Mouse (Mus musculus): ENCODE measurements around the gene Hdgfl3.
A peak's percentile ranks its signal among the peaks of the same experiment; 100 is the strongest.

Hdgfl3 gene

DNA sequence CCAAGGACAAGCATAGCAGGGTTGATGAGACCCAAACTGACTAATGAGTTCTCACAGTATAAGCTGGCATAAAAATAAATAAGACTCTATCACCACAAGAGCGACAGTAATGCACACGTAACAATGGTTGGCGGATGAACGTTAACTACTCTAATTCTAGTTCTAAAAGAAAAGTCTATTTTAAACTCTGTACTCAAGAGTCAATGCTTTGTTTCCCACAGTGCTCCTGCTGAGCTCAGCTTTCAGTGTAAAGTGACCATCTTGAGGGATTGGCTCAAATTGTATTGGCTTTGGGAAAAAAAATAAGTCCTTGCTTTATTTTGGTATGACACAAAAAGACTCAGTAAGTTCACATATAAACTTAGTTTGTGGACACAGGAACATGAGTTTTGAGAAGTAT lies 49.1 kb downstream of the Hdgfl3 start:
- no peak for DNase-seq

DNA sequence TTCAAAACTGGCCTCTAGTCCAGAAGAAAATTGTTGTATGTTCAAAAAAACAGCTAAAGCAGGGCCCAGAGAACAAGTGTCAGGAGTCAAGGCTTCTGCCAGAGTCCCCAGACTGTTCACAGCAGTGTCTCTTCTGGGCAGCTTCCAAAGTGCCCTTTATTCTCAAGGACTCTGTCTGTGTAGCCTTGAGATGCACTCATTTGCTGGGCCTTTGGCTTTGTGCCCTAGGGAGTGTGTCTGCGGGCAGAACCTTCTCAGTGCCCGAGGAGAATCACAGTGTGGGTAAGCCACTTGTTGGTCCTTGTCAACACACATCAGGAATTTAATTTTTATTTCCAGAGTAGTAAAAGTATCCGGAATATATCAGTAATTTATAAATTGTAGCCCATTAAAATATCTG lies 52.7 kb downstream of the Hdgfl3 start:
- DNase-seq, result no peak

- no peak for DNase-seq
Measured at GRCm38 (mm10) chr7:81880797-81881196, 53.5 kb downstream of the Hdgfl3 start.

- DNase-seq, result no peak
Measured at GRCm38 (mm10) chr7:81880286-81880685, 54.0 kb downstream of the Hdgfl3 start.

DNA sequence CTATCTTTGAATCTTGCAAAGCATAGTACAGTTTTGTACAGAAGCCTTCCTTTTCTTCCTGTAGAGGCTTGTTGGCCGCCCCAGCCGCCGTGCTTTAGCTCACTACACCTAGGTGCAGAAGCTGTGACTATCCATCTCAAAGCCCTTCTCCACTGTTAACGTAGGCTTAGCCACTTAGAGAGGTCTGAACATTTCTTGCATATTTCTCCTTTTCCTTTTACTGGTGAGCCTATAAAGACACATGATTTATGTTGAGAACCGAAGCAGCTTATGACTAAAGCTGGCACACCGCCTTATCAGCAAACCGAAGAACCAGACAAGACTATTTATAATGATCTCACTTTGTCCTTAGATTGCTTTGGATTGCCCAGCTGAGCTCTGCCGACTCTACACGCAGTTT lies 58.9 kb downstream of the Hdgfl3 start:
- DNase-seq, result no peak

GRCm38 (mm10) chr7:81874636-81875035 lies 59.6 kb downstream of the Hdgfl3 start:
- peak; percentile 62 for DNase-seq

GRCm38 (mm10) chr7:81873807-81874206 lies 60.5 kb downstream of the Hdgfl3 start:
- DNase-seq, result no peak

DNA sequence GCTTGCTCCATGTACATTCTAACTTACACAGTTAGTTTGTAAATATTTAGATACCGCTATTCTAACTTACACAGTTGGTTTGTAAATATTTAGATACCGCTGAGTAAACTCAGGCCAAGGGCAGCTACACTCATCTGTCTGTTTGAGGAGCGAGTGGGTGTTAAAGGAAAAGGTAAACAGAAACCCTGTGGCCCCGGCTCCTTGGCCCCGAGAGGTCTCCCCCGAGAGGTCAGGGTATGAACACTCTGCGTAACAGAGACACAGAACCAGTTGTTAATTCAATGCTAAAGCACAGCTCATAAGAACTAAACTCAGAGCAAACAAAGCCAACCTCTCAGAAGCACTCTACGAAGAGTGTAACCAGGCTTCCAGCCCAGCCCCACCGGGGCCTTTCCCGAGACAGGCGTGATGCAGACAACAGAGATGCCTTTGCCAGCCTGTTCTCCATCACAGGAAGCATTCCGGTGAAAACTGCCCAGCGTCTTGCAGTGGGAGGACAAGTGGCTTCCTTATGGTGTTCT lies 61.7 kb downstream of the Hdgfl3 start:
- no peak for DNase-seq

- peak; percentile 78 for DNase-seq
Measured at GRCm38 (mm10) chr7:81868158-81868557, 66.1 kb downstream of the Hdgfl3 start.

GRCm38 (mm10) chr7:81867231-81867930 lies 66.9 kb downstream of the Hdgfl3 start:
- DNase-seq, result no peak

DNA sequence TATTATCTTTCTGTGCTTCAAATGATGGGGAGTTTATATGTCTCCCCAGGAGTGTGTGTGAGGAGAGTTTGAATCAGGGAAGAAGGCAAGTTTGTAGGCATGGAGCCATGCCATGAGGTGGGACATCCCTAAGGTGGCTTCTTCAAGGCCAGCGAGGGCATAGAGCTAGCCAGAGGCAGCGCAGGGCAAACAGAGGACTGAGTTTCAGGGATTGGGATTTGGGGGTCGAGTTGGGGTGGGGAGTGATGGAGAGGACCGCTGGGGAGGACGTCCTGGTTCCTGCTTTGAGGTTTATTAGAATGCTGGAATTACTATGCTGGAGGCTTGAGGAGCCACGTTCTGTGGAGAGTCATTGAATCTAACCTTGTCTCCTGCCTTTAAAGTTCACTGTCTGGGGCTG lies 68.3 kb downstream of the Hdgfl3 start:
- no peak for DNase-seq

DNA sequence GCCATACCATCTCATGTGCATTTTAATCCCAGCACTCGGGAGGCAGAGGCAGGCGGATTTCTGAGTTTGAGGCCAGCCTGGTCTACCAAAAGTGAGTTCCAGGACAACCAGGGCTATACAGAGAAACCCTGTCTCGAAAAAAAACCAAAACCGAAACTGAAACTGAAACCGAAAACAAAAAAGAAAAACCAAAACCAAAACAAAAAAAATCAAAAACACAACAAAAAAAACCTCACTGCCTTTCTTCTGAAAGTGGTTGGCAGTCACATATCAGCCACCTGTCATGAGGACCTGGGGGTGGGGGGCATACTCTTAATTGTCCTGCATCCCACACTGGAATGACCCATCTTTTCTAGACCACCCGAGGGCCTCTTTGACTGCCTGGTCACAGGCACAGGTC lies 69.7 kb downstream of the Hdgfl3 start:
- DNase-seq, result no peak

DNA sequence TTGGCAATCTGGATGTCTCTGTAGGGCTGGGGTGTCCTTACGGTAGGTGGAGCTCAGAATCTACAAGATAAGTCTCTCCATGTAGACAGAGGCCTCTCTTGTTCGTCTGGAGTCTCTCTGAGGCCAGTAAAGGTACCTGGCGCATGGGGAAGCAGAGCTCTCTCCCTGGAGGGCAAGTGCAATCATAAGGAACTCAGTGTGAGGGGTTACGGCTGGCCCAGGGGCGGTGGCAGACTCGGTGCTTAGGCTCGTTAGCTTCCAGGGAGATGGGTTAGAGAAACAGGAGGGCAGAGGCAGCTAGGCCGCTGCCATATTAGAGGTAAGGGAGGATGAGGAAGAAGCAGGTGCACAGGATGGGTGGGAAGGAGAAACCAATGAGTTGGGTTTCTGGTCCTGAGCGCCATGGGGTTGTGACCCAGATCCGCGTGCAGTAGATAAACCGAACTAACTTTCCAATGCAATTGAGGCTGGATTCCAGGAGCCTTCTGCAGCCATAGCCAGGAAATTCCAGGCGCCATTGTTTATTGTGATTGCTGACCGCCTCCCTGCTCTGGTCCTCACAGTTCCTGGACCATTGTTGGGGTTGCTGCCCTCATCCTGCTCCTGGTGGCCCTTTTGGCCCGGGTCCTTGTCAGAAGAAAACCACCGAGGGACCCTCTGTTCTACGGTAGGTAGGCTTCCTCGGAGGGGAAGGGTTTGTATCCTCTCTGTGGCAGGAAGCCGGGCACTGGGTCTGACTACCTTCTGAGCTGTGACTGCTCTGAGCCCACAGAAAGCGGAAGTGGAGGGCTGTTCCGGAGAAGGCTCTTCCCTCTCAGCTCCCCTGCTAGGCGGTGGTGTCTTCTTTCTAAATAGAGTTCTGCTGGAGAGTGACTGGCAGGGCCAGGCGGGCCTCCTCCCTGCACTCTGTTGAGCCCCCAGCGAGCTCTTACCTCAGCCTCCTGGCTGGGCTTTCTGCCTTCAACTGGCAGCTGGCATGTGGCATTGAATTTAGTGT lies 71.4 kb downstream of the Hdgfl3 start:
- peak; percentile 60 for DNase-seq

GRCm38 (mm10) chr7:81861921-81862320 lies 72.4 kb downstream of the Hdgfl3 start:
- DNase-seq, result no peak

- DNase-seq, result no peak
Measured at GRCm38 (mm10) chr7:81861461-81861860, 72.8 kb downstream of the Hdgfl3 start.

- DNase-seq, result no peak
Measured at GRCm38 (mm10) chr7:81860996-81861395, 73.3 kb downstream of the Hdgfl3 start.

GRCm38 (mm10) chr7:81860071-81860470 lies 74.2 kb downstream of the Hdgfl3 start:
- DNase-seq, result peak; percentile 45

DNA sequence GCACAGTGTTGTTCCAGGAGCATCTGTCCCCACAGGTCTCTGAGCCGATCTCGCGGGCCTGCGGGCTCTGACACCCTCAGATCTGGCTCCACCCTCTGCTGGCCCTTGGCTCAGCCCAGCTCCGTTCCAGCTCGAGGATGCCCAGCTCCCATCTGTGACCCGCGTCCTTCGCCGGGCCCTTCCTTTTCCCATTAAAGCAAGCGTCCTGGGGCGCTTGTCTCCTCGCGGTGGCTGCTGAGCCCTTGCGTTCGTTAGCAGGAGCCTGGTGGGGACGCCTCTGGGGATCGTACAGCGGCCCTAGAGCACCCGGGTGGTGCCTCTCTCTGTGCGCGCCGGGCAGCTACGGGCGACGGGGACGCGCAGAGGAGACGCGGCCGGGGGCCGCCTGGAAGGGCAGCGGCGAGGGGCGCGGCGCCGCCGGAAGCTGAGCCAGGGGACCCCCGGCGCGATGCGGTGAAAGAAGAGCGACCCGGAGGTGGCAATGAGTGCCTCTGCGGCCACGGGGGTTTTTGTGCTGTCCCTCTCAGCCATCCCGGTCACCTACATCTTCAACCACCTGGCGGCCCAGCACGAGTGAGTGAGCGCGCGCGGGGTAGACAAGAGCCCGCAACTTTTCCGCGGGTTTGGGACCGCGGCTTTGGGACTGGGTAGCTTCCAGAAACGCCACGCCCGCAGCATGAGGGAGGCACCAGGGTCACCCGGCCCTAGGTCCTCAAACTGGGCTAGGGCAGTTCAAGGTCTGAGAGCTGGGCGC lies 75.1 kb downstream of the Hdgfl3 start, which contains the start of gene Tm6sf1:
Tm6sf1 (plus strand) TSS at position 34 of the 754 bp plus-strand sequence.
- peak; percentile 67 for DNase-seq

GRCm38 (mm10) chr7:81858236-81858635 lies 76.0 kb downstream of the Hdgfl3 start:
- no peak for DNase-seq

- DNase-seq, result no peak
Measured at GRCm38 (mm10) chr7:81856221-81856620, 78.1 kb downstream of the Hdgfl3 start.

- no peak for DNase-seq
Measured at GRCm38 (mm10) chr7:81855694-81856093, 78.6 kb downstream of the Hdgfl3 start, which contains the start of gene Gm10160. TSS of gene Gm10160 (minus strand) at chr7:81855794.

DNA sequence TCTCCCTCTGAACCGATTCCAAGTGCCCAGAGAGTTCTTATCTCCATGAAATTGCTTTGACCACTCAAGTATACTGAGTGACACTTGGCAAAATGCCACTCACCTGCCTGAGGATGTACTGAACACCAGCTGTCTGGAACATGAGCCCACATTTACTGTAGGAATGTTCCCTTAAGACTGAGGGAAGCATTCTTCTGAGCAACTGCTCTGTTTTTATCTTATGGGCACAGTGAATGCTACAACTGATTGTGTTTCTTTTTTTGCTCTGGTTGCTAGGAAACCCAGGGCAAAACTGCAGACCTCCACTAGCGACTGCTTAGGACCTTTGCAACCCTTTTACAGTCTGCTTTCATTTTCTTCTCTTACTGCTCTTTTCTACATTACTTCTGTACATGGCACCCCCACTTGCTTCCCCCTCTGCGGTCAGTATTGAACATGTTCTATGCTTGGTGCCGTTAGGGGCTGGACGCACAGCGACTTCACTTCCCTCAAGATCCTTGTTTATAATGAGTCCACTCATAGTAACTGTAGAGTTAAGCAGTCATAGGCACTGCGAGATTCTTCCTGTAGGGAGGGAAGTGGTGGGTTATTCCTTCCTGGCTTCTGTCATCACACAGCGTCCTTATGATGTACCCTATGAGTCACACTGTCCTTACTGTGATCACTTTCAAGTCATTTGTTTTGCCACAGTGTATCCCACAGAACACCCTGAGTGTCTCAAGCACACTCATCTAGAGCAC lies 79.5 kb downstream of the Hdgfl3 start:
- no peak for DNase-seq

Measured in lung, postnatal 10 days (tissue).